Mouse (Mus musculus): ENCODE measurements at regions not wholly inside any gene's neighbourhood (a gene's known extent, or its start where the extent isn't known, plus 50 kb on each side); places are given as distances from the start of the nearest gene placed in this dataset.

DNA sequence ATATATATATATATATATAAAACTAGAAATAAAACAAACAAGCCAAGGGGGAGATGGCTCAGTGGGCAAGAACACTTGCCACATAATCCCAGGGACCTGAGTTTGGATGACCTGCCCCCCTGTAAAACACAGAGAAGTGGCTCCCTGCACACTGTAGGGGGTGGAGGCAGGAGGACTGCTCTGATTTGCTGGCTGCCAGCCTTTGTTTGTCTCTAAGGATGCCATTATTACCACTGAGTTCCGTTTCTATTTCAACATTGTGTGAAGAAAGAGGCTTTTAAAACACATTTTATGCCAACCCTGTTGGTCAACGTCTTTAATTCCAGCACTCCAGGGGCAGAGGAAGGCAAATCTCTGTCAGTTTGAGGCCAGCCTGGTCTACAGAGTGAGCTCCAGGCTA lies 82.2 kb upstream of the Errfi1 start:
- CTCF ChIA-PET: no interaction called here

- CTCF ChIA-PET: no interaction called here
Observed at GRCm38 (mm10) chr4:150769043-150769442, 84.7 kb upstream of the Errfi1 start.

DNA sequence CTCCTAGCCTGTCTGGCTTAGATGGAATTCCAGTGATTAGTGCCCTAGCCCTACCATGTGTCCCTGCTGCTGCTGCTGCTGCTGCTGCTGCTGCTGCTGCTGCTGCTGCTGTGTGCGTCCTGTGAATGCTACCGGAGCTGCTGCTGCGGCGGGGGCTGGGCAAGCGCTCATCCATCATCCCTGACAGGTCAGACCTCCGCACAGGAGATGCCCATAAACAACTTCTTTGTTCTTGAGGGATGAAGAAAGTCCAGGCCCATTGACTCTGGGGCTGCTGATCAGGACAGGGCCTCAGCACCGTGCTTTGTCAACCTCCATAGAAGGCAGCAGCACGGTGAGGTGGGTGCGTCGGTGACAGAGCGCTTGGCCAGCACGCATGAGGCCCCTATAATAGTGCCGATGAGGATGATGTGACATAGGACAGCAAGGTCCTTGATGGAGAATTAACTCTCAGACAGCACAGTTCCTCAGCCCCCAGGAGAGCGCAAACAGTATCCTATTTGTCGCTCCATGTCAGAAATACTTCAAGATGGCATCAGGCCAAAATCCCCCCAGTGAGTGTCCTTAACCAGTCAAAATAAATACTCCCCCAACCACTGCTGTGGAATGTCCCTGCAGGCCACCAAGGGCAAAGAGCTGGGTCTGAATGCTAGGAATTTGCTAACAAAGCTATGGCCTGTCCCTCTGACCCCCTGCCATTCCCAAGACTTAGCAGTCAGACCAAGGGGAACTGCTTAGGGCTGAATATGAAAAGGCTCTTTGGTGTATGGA lies 95.1 kb upstream of the Errfi1 start:
- CTCF ChIA-PET: no interaction called here

DNA sequence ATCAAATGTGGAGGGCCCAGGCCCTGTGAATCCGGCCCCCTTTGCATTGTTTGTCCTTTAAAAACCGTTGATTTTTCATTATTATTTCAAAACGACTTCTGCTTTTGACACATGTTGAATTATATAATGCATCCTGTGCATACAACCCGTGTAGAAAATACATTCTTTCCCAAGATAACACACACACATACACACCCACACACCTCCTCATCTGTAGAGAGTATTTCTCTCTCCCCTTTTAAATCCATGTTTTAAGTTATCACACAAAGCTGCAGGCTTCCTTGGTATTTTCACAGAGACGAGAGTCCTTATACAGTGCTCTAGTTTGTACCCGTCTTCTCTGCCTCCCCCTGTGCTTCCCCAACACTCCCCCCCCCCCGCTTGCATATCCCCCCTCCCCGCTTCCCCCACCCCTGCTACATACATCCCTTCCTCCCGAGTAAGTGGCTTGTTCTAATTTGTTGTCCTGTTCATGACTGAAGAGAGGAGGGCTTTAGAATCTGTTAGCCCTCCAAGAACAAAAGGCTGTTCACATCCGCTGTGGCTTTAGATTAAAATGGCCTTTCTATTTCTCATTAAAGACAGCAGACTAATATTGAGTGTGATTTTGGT lies 95.8 kb upstream of the Errfi1 start:
- CTCF ChIA-PET: no interaction called here

DNA sequence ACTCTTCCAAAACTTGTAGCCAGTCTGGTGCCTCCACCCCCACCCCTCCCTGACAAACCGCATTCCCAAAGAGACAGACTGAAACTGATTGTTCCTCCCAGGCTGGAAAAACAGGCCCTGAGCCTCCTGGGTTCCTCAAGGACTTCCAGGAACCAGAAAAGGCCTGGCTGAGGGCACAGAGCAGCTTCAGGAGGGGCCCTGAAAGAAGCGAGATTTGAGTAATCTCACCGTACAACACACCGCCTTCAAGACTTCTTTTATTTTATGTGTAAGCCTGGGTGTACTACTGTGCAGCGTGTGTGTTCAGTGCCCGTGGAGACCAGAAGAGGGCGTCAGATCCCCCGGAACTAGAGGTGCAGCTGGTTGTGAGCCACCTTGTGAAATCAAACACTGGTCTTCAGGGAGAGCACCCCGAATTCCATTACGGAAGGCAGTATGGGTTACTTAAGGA lies 96.4 kb upstream of the Errfi1 start:
- CTCF ChIA-PET: no interaction called here

DNA sequence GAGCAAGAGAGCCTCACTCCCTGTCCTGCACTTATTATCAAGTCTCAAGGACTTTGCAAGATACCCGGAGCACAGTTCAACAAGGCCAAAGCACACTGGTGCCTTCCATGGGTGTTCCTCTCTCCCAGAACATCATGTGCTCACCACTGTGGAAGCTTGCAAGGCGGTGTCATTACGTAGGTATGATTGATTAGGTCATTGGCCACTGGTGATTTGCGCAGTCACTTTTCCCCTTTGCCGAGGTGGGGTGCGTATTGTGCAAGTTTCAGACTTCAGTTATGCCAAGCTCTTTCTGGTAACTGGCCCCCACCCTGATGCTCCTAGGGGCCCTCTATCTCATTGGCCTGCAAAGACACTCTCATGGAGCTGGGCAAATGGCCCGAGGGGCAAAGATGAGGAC lies 98.3 kb upstream of the Errfi1 start:
- CTCF ChIA-PET: no interaction called here

- CTCF ChIA-PET: no interaction called here
Observed at GRCm38 (mm10) chr4:150752151-150752550, 100.2 kb upstream of the Slc45a1 start.

GRCm38 (mm10) chr4:150750445-150751213 lies 98.7 kb upstream of the Slc45a1 start:
- CTCF ChIA-PET: no interaction called here

DNA sequence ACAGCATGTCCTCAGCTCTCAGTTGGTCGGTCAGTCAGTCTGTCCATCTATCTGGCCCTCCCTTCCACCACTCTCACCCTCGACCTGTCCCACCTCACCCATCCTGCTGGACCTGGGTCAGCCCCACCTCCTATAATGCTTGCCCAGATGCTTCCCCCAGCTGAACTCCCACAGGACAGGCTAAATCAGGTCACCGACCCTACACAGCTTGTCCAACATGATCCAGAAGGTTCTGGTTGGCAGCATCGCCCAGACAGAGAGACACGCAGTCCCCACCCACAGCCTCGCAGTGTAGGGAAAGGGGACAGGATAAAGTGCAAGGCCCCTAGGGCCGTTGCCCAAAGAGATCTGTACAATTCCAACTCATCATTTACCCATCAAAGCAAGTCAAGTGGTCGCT lies 97.1 kb upstream of the Slc45a1 start:
- CTCF ChIA-PET: no interaction called here

DNA sequence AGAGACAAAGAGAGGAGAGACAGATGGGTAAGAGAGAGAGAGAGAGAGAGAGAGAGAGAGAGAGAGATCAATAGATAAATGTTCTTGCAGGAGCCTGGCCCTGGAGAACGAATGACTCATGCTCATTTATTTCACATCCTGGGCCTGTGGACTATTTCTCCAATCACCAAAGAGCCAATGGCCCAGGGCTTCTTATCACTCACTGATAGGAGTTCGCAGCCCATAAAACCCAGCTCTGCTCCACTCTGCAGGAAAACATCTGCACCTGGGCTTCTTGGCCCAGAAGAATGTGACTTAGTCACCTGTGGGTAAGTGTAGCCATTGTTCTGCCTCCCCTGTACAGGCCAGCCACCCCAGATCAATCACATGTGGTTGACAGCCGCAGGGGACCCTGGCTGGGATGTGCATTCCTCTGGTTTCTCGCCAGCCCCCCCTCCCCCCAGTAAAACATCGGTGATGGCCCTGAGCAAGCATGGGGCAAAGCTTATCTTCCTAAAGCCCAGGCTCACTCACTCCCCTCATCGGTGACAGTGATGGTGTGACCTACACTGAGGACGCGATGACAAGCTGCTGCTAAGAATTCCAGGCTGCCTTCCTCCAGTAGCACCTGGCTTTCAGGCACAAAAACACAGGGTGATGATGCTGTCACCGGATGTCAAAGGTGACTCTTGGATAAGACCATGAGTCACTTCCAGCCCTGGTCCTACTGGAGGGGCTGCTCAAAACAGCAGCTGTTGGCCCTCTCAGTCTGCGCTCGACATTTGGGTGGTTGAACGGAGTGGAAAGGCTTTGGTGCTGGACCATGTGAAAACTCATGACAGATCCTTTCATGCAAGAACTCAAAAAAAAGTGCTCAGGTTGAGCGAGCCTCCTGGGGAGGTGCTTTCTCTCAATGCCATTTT lies 96.4 kb upstream of the Slc45a1 start:
- CTCF ChIA-PET: no interaction called here

- CTCF ChIA-PET: no interaction called here
Observed at GRCm38 (mm10) chr4:150746430-150746923, 94.5 kb upstream of the Slc45a1 start.

- CTCF ChIA-PET: no interaction called here
Observed at GRCm38 (mm10) chr4:150745529-150746429, 93.8 kb upstream of the Slc45a1 start.

DNA sequence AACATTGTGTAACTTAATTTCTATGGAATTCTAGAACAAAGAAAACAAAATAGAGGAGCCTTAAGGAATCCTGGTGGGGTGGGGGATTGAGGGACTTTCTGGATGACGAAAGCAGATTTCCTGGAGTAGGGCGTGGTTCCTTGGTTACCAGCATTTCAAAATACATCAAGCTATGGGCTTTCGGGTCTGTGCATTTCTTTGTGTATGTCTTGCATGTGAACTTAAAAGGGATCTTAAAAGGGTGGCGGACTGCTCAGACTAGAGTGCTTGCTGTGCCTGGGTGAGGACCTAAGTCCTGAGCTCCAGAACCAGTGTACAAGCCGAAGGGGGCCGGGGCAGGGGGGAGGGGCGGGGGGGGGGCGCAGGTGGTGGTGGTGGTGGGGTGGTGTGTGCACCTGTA lies 91.5 kb upstream of the Slc45a1 start:
- CTCF ChIA-PET: no interaction called here

- CTCF ChIA-PET: no interaction called here
Observed at GRCm38 (mm10) chr4:150743103-150743502, 91.1 kb upstream of the Slc45a1 start.

- CTCF ChIA-PET: no interaction called here
Observed at GRCm38 (mm10) chr4:150741810-150742209, 89.8 kb upstream of the Slc45a1 start.

DNA sequence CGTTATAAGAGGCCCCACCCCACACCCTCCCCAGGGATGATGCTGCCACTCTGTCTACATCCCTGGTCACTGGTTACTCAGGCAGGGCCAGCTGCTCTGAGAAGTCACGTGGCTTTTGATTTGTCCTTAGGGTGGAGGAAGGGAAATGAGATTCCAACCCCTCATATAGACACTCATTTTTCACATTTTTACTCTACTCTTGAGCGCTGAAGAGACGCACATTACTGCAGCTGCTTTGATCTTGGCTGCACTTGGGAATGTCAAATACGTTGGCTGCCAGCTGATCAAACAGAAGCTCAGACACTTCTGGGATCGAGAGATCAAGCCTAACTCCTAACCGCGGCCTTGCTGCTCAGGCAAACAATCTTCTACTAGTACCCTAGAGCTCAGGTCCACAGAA lies 88.2 kb upstream of the Slc45a1 start:
- CTCF ChIA-PET: interaction anchor here (0.5 kb wide), 1 partner anchor 80 kb away, joined by 5 read pairs; no protein-coding TSS in a partner anchor

DNA sequence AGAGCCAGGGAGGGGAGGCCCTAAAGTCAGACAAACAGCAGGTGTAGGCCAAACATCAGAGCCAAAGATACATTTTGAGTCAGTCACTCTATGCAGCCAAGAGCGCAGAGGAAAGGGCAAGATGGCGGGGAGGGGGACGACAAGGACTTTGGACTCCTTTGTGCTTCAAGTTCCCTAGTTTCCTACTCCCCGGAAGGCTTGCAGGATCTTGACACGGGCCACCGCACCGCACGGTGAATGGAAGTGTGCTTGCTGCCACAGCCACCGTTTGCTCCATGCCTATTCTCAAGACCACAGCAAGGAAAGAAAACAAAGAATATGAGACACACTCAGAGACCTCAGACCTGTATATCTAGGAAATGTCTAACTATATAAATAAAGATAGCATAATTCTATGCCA lies 86.8 kb upstream of the Slc45a1 start:
- CTCF ChIA-PET: no interaction called here

DNA sequence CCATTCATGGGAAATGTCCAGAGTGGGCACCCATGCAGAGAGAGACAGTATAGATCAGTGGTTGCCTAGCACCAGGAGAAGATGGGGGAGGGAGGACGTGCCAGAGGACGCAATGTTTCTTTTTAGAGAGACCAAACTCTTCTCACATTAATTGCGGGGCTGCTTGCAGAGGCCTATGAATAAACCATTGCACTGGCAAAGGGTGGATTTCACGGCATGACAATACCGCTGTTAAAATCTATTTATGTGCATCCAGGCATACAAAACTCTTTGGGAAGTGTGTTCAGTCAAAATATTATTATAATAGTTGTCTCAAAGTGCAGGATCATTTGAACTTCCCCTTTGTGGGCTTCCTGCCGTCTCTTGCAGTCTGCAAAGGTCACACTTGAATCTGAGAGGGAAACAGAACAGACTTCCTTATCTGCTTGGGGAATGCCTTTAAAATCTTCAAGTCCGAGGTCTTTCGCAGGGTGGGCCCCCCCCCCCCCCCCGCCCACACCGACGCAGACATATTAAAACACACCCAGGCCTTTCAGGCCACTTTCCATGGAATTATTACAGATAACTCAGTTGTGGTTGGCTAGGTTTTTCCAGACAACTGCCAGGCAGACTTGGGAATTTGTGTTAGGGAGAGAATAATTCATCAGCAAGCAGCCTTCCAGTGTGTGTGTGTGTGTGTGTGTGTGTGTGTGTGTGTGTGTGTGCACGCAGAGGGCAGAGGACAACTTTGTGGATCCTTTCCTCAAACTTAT lies 78.3 kb upstream of the Slc45a1 start:
- CTCF ChIA-PET: no interaction called here

GRCm38 (mm10) chr4:150726539-150726938 lies 74.6 kb upstream of the Slc45a1 start:
- CTCF ChIA-PET: no interaction called here

DNA sequence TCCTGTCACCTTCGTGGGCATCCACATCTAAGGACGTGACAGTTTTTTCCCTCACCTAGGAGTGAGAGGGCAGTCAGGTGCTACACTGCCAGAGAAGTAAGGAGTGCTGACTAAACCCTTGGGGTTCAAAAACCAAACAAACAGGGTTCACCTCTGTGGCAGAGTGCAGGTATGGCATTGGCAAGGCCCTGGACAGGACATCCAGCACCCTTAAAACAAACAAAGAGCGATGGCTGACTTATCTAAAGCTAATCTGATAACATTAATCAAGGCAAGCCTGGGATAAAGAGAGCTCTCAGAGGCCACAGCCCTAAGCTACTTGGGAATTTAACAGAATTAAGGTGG lies 74.1 kb upstream of the Slc45a1 start:
- CTCF ChIA-PET: no interaction called here

Measured in spleen, embryonic (tissue).